Mouse (Mus musculus) inflammation-experienced regulatory T-cells, adult 16 weeks (primary cell): ENCODE data around the gene Oas1e. TPM values are rescaled to one million over a fixed set of nuclear protein-coding genes. Genes with fewer than 3 reads are reported as not detected.

Experiments used
- polyA plus RNA-seq: library from polyadenylated mRNA; unstranded; fragments of 100-300 nt; shearing (Covaris generic); gene quantifications from one replicate; pipeline ENCODE4 v1.2.1, GENCODE M21; 2017

The Oas1e gene
- not detected for polyA plus RNA-seq

GRCm38 (mm10) chr5:120795480-120796034 is at the start of gene Oas1e:
Gene Oas1e, minus strand, starts transcription at chr5:120795530.

GRCm38 (mm10) chr5:120811951-120812819 is 16.9 kb upstream of the Oas1e start, which contains the start of gene Oas1c:
Gene Oas1c, minus strand, starts transcription at chr5:120812514.

GRCm38 (mm10) chr5:120777478-120777877 is 17.9 kb downstream of the Oas1e start, which contains the start of gene Oas3:
Gene Oas3, minus strand, starts transcription at chr5:120777661.

DNA sequence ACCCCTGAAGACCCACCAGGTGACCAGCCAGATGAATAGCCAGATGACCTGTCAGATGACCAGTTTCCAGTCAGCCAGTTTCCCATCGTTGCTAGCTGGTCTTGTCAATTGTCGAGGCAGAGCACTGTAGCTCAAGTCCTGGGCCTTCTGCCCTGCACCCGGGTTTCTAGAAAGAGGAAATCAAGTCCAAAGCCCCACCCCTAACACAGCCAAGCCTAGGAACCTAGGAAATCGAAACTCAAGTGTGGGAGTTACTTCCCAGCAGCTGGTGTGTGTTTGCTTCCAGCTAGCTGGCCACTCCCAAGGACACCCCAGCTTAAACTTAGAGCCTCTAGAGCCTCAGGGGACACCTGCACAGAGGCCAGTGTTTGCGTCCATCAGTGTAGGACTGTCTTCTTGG is 45.6 kb downstream of the Oas1e start, which contains the start of gene Oas2:
Gene Oas2, minus strand, starts transcription at position 166 of the 400 bp plus-strand sequence.

Other genes with a start within 250 kb of the Oas1e start
- 29.6 TPM for gene Tpcn1, start 206.9 kb downstream of the Oas1e start, polyA plus RNA-seq
- 1.2 TPM for gene Iqcd, start 206.5 kb downstream of the Oas1e start, polyA plus RNA-seq
- 8.8 TPM for gene Rita1, start 182.9 kb downstream of the Oas1e start, polyA plus RNA-seq
- gene Ddx54, start 182.8 kb downstream of the Oas1e start, polyA plus RNA-seq, result 97.1 TPM
- gene Cfap73, start 161.3 kb downstream of the Oas1e start, polyA plus RNA-seq, result not detected
- gene Rasal1, start 146.7 kb downstream of the Oas1e start, polyA plus RNA-seq, result 14.6 TPM
- 35.3 TPM for gene Dtx1, start 83.6 kb downstream of the Oas1e start, polyA plus RNA-seq
- gene Oas2, start 45.7 kb downstream of the Oas1e start, polyA plus RNA-seq, result 1.2 TPM
- gene Oas3, start 17.9 kb downstream of the Oas1e start, polyA plus RNA-seq, result 14.1 TPM
- gene Oas1c, start 17.0 kb upstream of the Oas1e start, polyA plus RNA-seq, result 13.0 TPM
- gene Oas1f, start 51.8 kb upstream of the Oas1e start, polyA plus RNA-seq, result not detected
- gene Oas1h, start 65.9 kb upstream of the Oas1e start, polyA plus RNA-seq, result not detected
- 1.1 TPM for gene Oas1g, start 92.1 kb upstream of the Oas1e start, polyA plus RNA-seq
- gene Oas1a, start 112.0 kb upstream of the Oas1e start, polyA plus RNA-seq, result 58.4 TPM
- not detected for gene Oas1d, start 119.0 kb upstream of the Oas1e start, polyA plus RNA-seq
- gene Rph3a, start 214.6 kb upstream of the Oas1e start, polyA plus RNA-seq, result not detected